Mouse (Mus musculus) liver, embryonic 14.5 days (tissue): ENCODE results near the gene Per3.

Experiments used
- CTCF ChIP-seq: IDR thresholded peaks from 2 replicates; pipeline ENCODE4 v1.5.1; 2016; ENCODE audit warnings: antibody characterized with exemption, low read depth, control low read depth
- EP300 ChIP-seq: IDR thresholded peaks from 2 replicates; pipeline ENCODE4 v1.6.1; 2016; ENCODE audit warnings: antibody characterized with exemption, low read depth

GRCm38 (mm10) chr4:150958536-150958935 is 85.9 kb downstream of the Per3 start:
- TF ChIP-seq CTCF (no peak), EP300 (no peak)
